Mouse (Mus musculus) ES-Bruce4 (cell line): ENCODE measurements around the gene Glis2.

Source experiments
- CTCF ChIP-seq: IDR thresholded peaks from one replicate; pipeline ENCODE4 v1.8.1; 2011; ENCODE audit warnings: low read depth, low read length
- EP300 ChIP-seq: IDR thresholded peaks from 2 replicates; pipeline ENCODE4 v1.6.1; 2011; ENCODE audit warnings: low read depth, low read length; ENCODE audit not compliant: insufficient read depth
- POLR2A ChIP-seq: IDR thresholded peaks from one replicate; pipeline ENCODE4 v1.8.1; 2011; ENCODE audit warnings: low read length; ENCODE audit not compliant: insufficient read depth

DNA sequence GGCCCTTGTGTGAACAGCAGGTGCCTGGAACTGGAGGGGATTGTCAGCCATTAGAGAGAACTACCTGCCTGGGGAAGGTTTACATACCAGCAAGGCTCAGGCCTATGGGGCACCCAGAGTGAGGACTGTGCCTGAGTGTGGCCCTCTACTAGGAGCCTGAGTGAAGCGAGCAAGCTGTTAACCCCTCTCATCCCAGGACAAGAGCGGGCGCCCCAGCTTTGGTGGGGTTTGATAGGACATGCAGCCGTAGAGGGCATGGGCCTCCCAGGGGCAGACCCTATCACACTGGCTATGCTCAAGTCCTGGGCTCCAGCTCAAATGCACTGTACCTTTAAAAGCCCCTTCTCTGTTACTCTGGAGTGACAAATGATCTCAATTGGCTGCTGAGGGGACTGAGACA, 52.3 kb downstream of the Glis2 start:
- no peak for TF ChIP-seq EP300
- TF ChIP-seq CTCF = no peak
- no peak for TF ChIP-seq POLR2A
